Mouse (Mus musculus): ENCODE data around the gene Plcb3. TPM values are rescaled to one million over a fixed set of nuclear protein-coding genes. Genes with fewer than 3 reads are reported as not detected.

Plcb3 gene
- polyA plus RNA-seq, 1 experiment from 2014 or later: 198 TPM

- H3K4me2 ChIP-seq (ENCODE audit: low read depth, low read length): no peak overlapping the region
- H3K4me1 ChIP-seq (ENCODE audit: control insufficient read depth, insufficient read depth, low read length): peaks cover 28% of the 10 kb centered on the region
- peaks cover 23% of the 10 kb centered on the region for H3K27me3 ChIP-seq (replicated peaks; ENCODE audit: control insufficient read depth, insufficient read depth, low read length)
- H3K9ac ChIP-seq (ENCODE audit: low read depth, low read length): peak overlapping the region; percentile 23; the same call in 1 of the 2 replicates
- H3K36me3 ChIP-seq (ENCODE audit: control insufficient read depth, insufficient read depth, low read length): no peaks in the 10 kb centered on the region
- H3K9me3 ChIP-seq (ENCODE audit: control insufficient read depth, low read length): no peaks in the 10 kb centered on the region
- no peak overlapping the region for H3K4me3 ChIP-seq (ENCODE audit: low read length)
- no peak for ATAC-seq
- 81% methylated on average over 16 of the region's 16 CpGs for WGBS
- no peak overlapping the region for H3K27ac ChIP-seq (ENCODE audit: low read length)
Measured at GRCm38 (mm10) chr19:6937541-6938465, 38.5 kb downstream of the Plcb3 start.

- Histone ChIP-seq H3K27ac (ENCODE audit: low read length) (no peak overlapping the region), H3K4me1 (ENCODE audit: control insufficient read depth, insufficient read depth, low read length) (peaks cover 27% of the 10 kb centered on the region), H3K4me2 (ENCODE audit: low read depth, low read length) (no peak overlapping the region), H3K27me3 (replicated peaks; ENCODE audit: control insufficient read depth, insufficient read depth, low read length) (peaks cover 29% of the 10 kb centered on the region), H3K9me3 (ENCODE audit: control insufficient read depth, low read length) (no peaks in the 10 kb centered on the region), H3K36me3 (ENCODE audit: control insufficient read depth, insufficient read depth, low read length) (no peaks in the 10 kb centered on the region), H3K9ac (ENCODE audit: low read depth, low read length) (no peak overlapping the region), H3K4me3 (ENCODE audit: low read length) (no peak overlapping the region)
- WGBS: 23% methylated on average over 3 of the region's 3 CpGs
- ATAC-seq: no peak
Measured at GRCm38 (mm10) chr19:6936299-6936698, 40.0 kb downstream of the Plcb3 start.

GRCm38 (mm10) chr19:6934195-6934977, 41.9 kb downstream of the Plcb3 start, which contains the start of gene Kcnk4:
Kcnk4 (minus strand) TSS chr19:6934515.
- ATAC-seq: 0 out of 2 replicates have a peak, but pooled peaks have one; percentile 7
- Histone ChIP-seq H3K4me3 (ENCODE audit: low read length) (peak within 1 kb of the TSS; percentile 48), H3K36me3 (ENCODE audit: control insufficient read depth, insufficient read depth, low read length) (no peaks in the 10 kb centered on the region), H3K9me3 (ENCODE audit: control insufficient read depth, low read length) (no peaks in the 10 kb centered on the region), H3K4me2 (ENCODE audit: low read depth, low read length) (peak within 1 kb of the TSS; percentile 92), H3K27me3 (replicated peaks; ENCODE audit: control insufficient read depth, insufficient read depth, low read length) (peaks cover 29% of the 10 kb centered on the region), H3K9ac (ENCODE audit: low read depth, low read length) (peak within 1 kb of the TSS; percentile 66), H3K4me1 (ENCODE audit: control insufficient read depth, insufficient read depth, low read length) (peaks cover 16% of the 10 kb centered on the region), H3K27ac (ENCODE audit: low read length) (no peak within 1 kb of the TSS)
- WGBS: 11% methylated on average over 23 of the region's 23 CpGs

GRCm38 (mm10) chr19:6933436-6934194, 42.7 kb downstream of the Plcb3 start:
- H3K27ac ChIP-seq (ENCODE audit: low read length): no peak overlapping the region
- H3K4me2 ChIP-seq (ENCODE audit: low read depth, low read length): peak overlapping the region; percentile 92
- H3K4me3 ChIP-seq (ENCODE audit: low read length): peak overlapping the region; percentile 48
- 3% methylated on average over 58 of the region's 58 CpGs for WGBS
- H3K9me3 ChIP-seq (ENCODE audit: control insufficient read depth, low read length): no peaks in the 10 kb centered on the region
- H3K4me1 ChIP-seq (ENCODE audit: control insufficient read depth, insufficient read depth, low read length): peaks cover 16% of the 10 kb centered on the region
- peak; percentile 55 for ATAC-seq
- peaks cover 29% of the 10 kb centered on the region for H3K27me3 ChIP-seq (replicated peaks; ENCODE audit: control insufficient read depth, insufficient read depth, low read length)
- H3K36me3 ChIP-seq (ENCODE audit: control insufficient read depth, insufficient read depth, low read length): no peaks in the 10 kb centered on the region
- peak overlapping the region; percentile 66 for H3K9ac ChIP-seq (ENCODE audit: low read depth, low read length)

GRCm38 (mm10) chr19:6933102-6933435, 43.2 kb downstream of the Plcb3 start:
- 0 out of 2 replicates have a peak overlapping the region, but pooled peaks have one; percentile 92 for H3K4me2 ChIP-seq (ENCODE audit: low read depth, low read length)
- WGBS: 31% methylated on average over 4 of the region's 4 CpGs
- peak overlapping the region; percentile 66; the same call in 1 of the 2 replicates for H3K9ac ChIP-seq (ENCODE audit: low read depth, low read length)
- no peak overlapping the region; the same call in 1 of the 2 replicates for H3K4me3 ChIP-seq (ENCODE audit: low read length)
- peaks cover 12% of the 10 kb centered on the region for H3K4me1 ChIP-seq (ENCODE audit: control insufficient read depth, insufficient read depth, low read length)
- no peak for ATAC-seq
- no peak overlapping the region for H3K27ac ChIP-seq (ENCODE audit: low read length)
- peaks cover 29% of the 10 kb centered on the region for H3K27me3 ChIP-seq (replicated peaks; ENCODE audit: control insufficient read depth, insufficient read depth, low read length)
- H3K9me3 ChIP-seq (ENCODE audit: control insufficient read depth, low read length): no peaks in the 10 kb centered on the region
- no peaks in the 10 kb centered on the region for H3K36me3 ChIP-seq (ENCODE audit: control insufficient read depth, insufficient read depth, low read length)

- H3K27me3 ChIP-seq (replicated peaks; ENCODE audit: control insufficient read depth, insufficient read depth, low read length): peaks cover 40% of the 10 kb centered on the region
- WGBS: 53% methylated on average over 1 of the region's 1 CpGs
Measured at GRCm38 (mm10) chr19:6932018-6932417, 44.3 kb downstream of the Plcb3 start.

GRCm38 (mm10) chr19:6931002-6931401, 45.3 kb downstream of the Plcb3 start:
- Histone ChIP-seq H3K4me2 (ENCODE audit: low read depth, low read length) (no peak overlapping the region), H3K36me3 (ENCODE audit: control insufficient read depth, insufficient read depth, low read length) (no peaks in the 10 kb centered on the region), H3K4me1 (ENCODE audit: control insufficient read depth, insufficient read depth, low read length) (peaks cover 12% of the 10 kb centered on the region), H3K9ac (ENCODE audit: low read depth, low read length) (no peak overlapping the region), H3K4me3 (ENCODE audit: low read length) (no peak overlapping the region), H3K27ac (ENCODE audit: low read length) (no peak overlapping the region), H3K9me3 (ENCODE audit: control insufficient read depth, low read length) (no peaks in the 10 kb centered on the region), H3K27me3 (replicated peaks; ENCODE audit: control insufficient read depth, insufficient read depth, low read length) (peaks cover 49% of the 10 kb centered on the region)
- 0% methylated on average over 1 of the region's 2 CpGs for WGBS
- ATAC-seq: no peak

More at GRCm38 (mm10) chr19:6932018-6932417, 44.3 kb downstream of the Plcb3 start:
- no peak overlapping the region for H3K4me2 ChIP-seq (ENCODE audit: low read depth, low read length)
- H3K4me3 ChIP-seq (ENCODE audit: low read length): no peak overlapping the region
- no peaks in the 10 kb centered on the region for H3K9me3 ChIP-seq (ENCODE audit: control insufficient read depth, low read length)
- no peaks in the 10 kb centered on the region for H3K36me3 ChIP-seq (ENCODE audit: control insufficient read depth, insufficient read depth, low read length)
- H3K9ac ChIP-seq (ENCODE audit: low read depth, low read length): no peak overlapping the region
- ATAC-seq: no peak
- H3K27ac ChIP-seq (ENCODE audit: low read length): no peak overlapping the region
- peaks cover 12% of the 10 kb centered on the region for H3K4me1 ChIP-seq (ENCODE audit: control insufficient read depth, insufficient read depth, low read length)

GRCm38 (mm10) chr19:6928080-6928479, 48.2 kb downstream of the Plcb3 start:
- ATAC-seq: no peak
- peaks cover 12% of the 10 kb centered on the region for H3K4me1 ChIP-seq (ENCODE audit: control insufficient read depth, insufficient read depth, low read length)
- no peak overlapping the region for H3K9ac ChIP-seq (ENCODE audit: low read depth, low read length)
- H3K4me3 ChIP-seq (ENCODE audit: low read length): no peak overlapping the region
- no peak overlapping the region for H3K4me2 ChIP-seq (ENCODE audit: low read depth, low read length)
- no peaks in the 10 kb centered on the region for H3K9me3 ChIP-seq (ENCODE audit: control insufficient read depth, low read length)
- H3K36me3 ChIP-seq (ENCODE audit: control insufficient read depth, insufficient read depth, low read length): no peaks in the 10 kb centered on the region
- H3K27me3 ChIP-seq (replicated peaks; ENCODE audit: control insufficient read depth, insufficient read depth, low read length): peaks cover 51% of the 10 kb centered on the region
- H3K27ac ChIP-seq (ENCODE audit: low read length): no peak overlapping the region
- 17% methylated on average over 9 of the region's 9 CpGs for WGBS

Measured in intestine, embryonic 16.5 days (tissue).